Mouse (Mus musculus) CD4-positive naive resting alpha-beta T cell, adult 57 days (primary cell): ENCODE data around the gene Exph5. TPM values are rescaled to one million over a fixed set of nuclear protein-coding genes. Genes with fewer than 3 reads are reported as not detected.

Experiments used
- total RNA-seq: library from RNA; stranded (reverse); gene quantifications from one replicate; pipeline ENCODE4 v1.2.4, GENCODE M21; 2023

Exph5 gene
- total RNA-seq = 0.59 TPM

GRCm38 (mm10) chr9:53301269-53301720 is at the start of gene Exph5:
TSS of gene Exph5 (plus strand) at chr9:53301670.

GRCm38 (mm10) chr9:53383951-53384866 is 82.7 kb downstream of the Exph5 start, which contains the start of gene Kdelc2:
TSS of gene Kdelc2 (plus strand) at chr9:53384025.

DNA sequence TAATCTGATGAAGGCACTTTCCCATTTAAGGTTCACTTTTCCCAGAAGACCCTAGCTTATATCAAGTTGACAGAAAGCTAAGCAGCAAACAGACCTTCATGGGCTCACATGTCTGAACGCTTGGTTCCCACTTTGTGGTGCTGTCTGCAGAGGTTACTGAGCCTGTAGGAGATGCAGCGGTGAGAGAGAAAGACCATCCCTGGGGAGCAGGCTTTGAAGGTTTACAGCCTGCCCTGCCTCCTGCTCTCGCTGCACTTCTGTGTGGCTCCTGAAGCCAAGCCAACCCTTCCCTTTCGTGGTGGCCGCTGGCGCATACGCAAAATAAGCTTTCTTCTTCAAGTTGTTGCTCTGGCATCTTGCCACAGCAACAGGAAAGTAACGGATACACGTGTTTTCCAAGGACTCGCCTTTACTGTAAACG is 100.8 kb downstream of the Exph5 start, which contains the start of gene 4930550C14Rik:
4930550C14Rik (plus strand) TSS at position 35 of the 421 bp plus-strand sequence.

Other genes with a start within 250 kb of the Exph5 start
- gene Ddx10, start 53.6 kb upstream of the Exph5 start, total RNA-seq = 45.2 TPM
- gene Kdelc2, start 82.4 kb downstream of the Exph5 start, total RNA-seq = 2.3 TPM
- 0.35 TPM for gene 4930550C14Rik, start 100.7 kb downstream of the Exph5 start, total RNA-seq
- gene Atm, start 235.1 kb downstream of the Exph5 start, total RNA-seq = 52.6 TPM
- 22.2 TPM for gene Npat, start 235.4 kb downstream of the Exph5 start, total RNA-seq